Mouse (Mus musculus) liver, postnatal 0 days (tissue): ENCODE measurements around the gene Syt9.
A peak's percentile ranks its signal among the peaks of the same experiment; 100 is the strongest.

Experiments
- CTCF ChIP-seq: sonication (generic); IDR thresholded peaks from 2 replicates; pipeline ENCODE4 v1.5.1; 2016; ENCODE audit warnings: antibody characterized with exemption, low read depth
- EP300 ChIP-seq: IDR thresholded peaks from 2 replicates; pipeline ENCODE4 v1.6.1; 2016; ENCODE audit warnings: antibody characterized with exemption, low read depth, mild to moderate bottlenecking

DNA sequence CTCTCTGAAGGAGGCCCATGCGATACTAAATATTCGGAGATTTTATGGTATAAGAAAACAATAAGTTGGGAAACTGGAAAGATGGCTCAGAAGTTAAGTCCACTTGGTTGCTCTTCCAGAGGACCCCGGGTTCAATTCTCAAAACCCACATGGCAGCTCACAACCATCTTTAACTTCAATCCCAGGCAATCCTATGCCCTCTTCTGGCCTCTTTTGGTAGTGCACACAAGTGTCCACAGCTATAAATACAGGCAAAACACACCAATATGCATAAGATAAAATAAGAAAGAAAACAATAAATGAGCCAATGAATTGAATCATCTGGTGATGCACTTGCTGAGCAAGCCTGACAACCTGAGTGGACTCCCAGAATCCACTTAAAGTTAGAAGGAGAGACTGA, 185.4 kb downstream of the Syt9 start:
- peak; percentile 56 for TF ChIP-seq CTCF
- no peak for TF ChIP-seq EP300
